Mouse (Mus musculus): ENCODE measurements at regions not wholly inside any gene's neighbourhood (a gene's known extent, or its start where the extent isn't known, plus 50 kb on each side); places are given as distances from the start of the nearest gene placed in this dataset.

GRCm38 (mm10) chrX:107477066-107477465, 73.9 kb upstream of the Itm2a start:
- peak; percentile 59 for DNase-seq (ENCODE audit: low read depth)

- DNase-seq (ENCODE audit: low read depth) = no peak
These were observed 66.1 kb upstream of the Itm2a start for GRCm38 (mm10) chrX:107469242-107469641.
